Mouse (Mus musculus) CH12F3 (cell line): ENCODE data around the gene F11.

ENCODE experiments used
- in situ Hi-C: fragments of 300-500 bp; cut with MboI; formaldehyde crosslinking; loops from 2 replicates; pipeline ENCODE4 v1.14.3; 2020; ENCODE audit warnings: low sequenced_read_pairs

The F11 gene

GRCm38 (mm10) chr8:45261920-45262319, at the start of gene F11:
TSS of gene F11 (minus strand) at chr8:45262031.
- in situ Hi-C loops = no loop called here

DNA sequence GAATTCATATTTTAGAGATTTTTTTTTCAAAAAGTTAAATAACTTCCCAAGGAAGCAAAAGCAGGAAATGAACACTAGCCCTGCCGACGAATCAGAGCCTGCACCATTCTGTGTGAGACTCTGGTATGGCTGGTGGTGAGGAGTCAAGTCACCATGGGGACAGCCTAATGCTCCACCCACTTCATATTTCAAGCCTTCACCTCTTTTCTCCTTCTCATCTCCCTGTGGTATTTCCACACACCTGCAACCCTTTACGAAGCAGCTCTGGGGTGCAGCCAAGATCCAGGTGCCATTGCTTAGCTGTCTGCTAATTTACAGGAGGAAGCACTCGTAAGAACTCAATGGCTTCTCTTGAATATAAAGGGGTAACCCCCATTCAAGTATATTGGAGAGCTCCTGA, 49.1 kb upstream of the F11 start:
- in situ Hi-C loops = no loop called here

DNA sequence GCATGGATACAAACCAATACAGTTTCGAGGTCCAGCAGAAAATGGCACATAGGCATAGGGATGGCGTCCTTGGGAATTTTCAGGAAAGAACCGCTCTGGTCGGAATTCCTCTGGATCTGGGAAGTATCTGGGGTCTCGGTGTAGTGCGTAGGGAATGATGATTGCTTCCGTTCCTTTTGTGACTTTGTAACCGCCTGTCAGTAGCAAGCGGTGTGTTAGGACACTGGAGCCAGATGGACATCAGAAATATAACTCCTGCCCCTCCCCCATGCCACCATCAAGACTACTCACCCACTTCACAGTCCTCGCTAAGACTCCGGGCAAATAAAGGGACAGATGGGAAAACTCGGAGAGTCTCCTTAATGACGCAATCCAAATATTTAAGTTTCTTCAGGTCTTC, 46.5 kb upstream of the F11 start, which contains the start of gene Gm45753:
Gene Gm45753 (minus strand): TSS at position 101 of the 400 bp plus-strand sequence.
- in situ Hi-C loops = no loop called here

- in situ Hi-C loops = no loop called here
Measured at GRCm38 (mm10) chr8:45305479-45305878, 43.6 kb upstream of the F11 start.

DNA sequence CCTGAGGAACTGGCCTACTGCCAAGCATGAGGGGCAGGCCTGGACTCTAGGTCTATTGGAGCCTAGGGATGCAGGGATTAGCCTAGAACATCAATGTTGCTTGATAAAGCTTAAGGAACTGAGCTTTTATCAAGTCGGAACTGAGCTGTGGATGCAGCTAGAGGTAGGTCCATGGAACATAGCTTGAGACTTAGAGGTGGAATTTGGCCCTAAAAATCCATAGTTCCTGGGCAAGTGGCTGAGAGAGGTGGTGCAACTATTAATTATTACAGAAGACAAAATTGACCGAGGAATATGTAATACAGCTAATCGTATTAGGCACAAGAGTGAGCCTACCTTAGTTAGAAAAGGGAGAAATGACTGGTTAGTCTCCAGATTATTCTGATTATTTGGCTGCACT, 42.5 kb upstream of the F11 start:
- in situ Hi-C loops = no loop called here

DNA sequence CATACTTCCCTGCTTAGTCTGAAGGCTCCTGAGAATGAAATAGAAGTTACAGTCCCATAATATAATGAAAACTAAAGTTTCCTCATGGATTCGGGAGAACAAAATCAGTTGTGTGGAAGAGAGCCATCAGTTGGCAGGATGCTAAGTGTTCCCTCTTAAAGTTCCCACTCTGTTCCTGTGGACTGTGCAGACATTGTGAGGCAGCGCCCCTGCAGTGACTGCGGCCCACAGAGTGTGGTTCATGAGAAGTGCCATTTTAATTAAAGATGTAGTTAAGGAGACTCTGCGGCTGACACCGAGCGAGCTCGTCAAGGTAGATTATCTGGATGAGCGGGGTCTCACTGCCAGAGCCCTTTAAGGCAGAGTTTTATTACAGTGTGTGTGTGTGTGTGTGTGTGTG, 40.6 kb upstream of the F11 start:
- in situ Hi-C loops = no loop called here

- in situ Hi-C loops = no loop called here
Measured at GRCm38 (mm10) chr8:45295276-45295675, 33.4 kb upstream of the F11 start.

DNA sequence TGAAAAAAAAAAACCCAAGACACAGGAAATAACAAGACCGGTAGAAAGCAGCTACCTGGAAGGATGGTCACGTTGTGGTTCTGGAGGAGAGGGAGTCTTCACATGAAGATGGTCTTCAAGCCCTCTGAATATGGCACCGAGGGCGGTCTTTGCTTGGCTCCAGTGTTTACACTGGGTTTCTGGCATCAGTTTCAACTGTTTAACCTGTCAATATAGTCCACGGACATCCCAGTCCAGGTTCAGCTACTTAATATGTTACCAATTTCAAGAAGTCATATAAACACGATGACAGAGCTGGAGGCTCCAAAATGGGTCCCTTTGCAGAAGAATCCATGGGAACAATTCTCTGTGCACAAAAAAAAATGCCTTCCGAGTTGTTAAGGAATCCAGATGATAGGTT, 32.9 kb upstream of the F11 start, which contains the start of gene Klkb1:
Gene Klkb1 (minus strand): TSS at position 173 of the 400 bp plus-strand sequence.
- in situ Hi-C loops = no loop called here

DNA sequence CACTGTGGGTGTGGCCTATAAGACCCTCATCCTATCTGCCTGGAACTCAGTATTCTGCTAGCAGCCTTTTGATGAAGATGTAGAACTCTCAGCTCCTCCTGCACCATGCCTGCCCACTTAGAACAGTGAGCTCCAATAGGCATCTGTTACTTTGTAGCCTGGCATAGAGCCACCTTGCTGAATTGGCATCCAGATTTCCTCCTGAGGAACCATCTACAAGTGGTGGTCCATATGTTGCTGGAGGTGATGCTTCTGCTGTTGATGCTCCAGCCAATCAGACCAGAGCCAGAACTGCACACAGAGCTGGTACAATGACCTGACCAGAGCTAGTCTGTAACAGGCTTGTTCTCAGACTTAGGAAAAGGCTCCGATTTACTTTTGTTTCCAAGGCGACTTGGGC, 30.0 kb upstream of the F11 start:
- in situ Hi-C loops = no loop called here

DNA sequence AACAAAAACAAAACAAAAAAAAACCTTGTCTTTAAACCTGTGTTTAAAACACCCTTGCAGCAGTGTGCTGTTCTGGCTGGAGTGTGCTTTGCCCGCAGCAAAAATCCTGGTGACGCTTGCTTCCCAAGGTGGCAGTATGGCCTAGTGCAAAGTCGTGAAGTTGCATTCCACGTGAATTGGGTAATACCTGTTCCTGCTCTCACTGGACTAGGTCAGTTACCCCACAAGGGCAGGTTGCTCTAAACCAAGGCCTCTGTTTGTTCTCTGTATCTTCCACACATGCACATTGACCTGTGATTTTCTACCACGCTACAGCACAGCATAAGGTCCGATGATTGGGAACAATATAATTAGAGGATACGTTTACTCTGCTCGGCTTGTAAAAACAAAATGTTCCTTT, 19.8 kb upstream of the F11 start:
- in situ Hi-C loops = no loop called here

DNA sequence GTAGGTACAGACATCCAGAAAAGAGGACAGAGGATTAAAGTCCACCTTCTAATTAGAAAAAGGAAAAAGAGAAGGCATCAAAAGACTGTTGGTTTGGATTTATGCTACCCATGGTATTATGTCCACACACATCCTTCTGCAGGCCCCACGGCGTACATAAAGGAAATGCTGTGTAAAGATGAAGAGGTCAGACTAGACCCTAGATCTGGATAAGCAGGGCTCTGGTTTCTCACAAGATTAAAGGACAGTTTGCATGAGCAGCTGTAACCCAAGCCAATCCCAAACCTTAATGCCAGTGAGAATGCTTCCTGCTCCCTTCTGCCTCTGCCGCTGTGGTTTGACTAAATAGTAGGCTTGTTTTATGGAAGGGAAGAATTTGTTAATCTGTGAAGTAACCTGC, 15.6 kb upstream of the F11 start:
- in situ Hi-C loops = no loop called here

DNA sequence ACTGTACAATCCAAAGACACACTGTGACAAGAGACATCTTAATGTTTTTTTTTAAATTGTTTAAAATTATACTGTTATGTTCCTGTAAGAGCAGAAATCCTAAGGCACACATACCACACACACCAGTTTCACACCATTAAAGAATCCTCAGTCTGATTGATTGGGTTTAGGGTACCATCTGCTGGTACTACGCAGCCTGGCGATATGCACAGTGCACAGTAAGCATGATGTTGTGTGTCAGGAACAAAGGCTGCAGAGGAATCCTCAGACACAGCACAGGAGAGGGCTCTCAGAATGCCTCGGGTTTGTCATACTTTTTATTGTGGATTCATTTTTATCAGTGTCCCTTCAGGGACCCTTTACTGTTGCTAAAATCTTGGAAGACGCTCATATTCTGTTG, 12.5 kb upstream of the F11 start:
- in situ Hi-C loops = no loop called here

- in situ Hi-C loops = no loop called here
Measured at GRCm38 (mm10) chr8:45269056-45269455, 7.2 kb upstream of the F11 start.

GRCm38 (mm10) chr8:45268485-45268884, 6.7 kb upstream of the F11 start:
- in situ Hi-C loops = no loop called here

DNA sequence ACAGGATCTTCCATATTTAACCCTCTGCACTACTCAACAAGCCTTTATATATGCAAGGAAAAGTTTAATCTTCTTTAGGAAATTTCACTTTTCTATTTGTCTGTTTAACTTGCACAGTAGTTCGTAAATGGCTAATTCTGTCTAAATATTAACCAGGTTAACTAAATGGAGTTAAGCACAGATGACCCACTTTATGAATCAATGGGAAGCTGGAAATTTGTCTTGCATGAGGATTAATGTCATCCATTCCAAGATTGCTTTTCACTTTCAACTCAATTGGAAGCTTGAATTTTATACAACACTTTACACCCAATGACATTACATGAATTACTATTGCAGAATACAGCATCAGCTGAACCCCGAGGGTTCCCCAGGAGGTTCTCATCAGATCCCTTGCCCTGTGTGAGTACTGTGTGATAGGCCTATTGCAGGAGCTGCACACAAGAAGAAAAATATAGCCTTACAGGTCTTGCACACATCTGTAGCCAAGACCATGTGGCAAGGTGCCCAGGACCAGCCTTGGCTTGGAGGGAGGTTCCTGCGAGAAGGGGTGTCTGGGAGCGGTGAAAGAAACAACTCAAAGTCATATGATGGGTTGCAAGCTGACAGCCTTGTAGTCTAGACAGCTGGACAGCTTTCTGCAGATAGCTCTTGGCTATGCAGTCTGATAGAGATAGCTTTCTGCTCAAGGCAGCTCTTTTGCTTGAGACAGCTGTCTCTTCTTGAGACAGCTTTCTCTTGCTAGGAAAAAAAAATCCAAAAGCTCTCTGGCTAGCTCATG, 6.0 kb upstream of the F11 start:
- in situ Hi-C loops = no loop called here

DNA sequence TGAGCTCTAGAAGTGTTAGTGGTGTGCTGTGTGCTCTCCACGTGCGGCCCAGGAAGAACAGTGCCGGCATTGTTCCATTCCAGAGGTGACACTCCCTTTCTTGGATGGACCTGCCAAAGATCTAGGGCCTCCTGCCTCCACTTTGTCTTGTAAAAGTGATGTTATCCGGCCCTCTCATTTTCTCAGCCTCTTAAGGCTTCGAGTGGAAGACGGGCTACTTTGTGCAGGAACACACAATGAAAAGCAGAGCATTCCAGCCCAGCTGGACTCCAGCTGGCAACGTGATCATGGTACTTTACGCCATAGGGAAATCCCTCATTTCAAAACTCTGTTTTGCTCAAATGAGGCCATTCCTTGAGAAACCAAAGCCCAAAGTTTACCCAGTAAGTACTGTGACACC, 5.2 kb upstream of the F11 start:
- in situ Hi-C loops = no loop called here

- in situ Hi-C loops = no loop called here
Measured at GRCm38 (mm10) chr8:45264918-45265317, 3.1 kb upstream of the F11 start.

DNA sequence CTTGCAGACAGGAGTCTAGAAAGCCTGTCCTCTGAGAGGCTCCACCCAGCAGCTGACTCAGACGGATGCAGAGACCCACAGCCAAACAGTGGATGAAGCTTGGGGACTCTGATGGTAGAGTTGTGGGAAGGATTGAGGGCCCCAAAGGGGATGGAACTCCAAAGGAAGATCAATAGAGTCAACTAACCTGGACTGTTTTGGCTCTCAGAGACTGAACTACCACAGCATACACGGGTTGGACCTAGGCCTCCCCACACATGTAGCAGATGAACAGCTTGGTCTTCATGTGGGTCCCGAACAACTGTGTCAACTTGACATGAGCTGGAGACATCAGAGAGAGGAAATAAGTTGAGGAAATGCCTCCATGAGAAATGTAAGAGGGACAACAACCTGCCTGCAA, 1.0 kb upstream of the F11 start:
- in situ Hi-C loops = no loop called here

DNA sequence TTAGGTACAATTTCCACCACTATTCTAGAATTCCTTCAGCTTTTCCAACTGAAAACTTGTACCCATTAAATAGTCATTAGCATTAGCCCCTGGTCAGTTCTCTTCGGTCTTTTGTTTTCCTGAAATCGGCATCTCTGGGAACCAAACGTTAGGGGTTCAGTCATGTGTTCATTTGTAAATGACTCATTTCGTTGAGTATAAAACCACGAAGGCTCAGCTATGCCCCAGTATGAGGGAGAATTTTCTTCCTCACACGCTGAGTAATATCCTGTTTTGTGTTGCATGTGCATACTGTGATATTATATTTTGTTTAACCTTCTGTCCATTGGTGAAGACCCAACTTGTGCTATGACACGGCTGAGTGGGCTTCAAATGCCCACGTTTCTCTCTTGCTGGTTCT, 3.4 kb downstream of the F11 start:
- in situ Hi-C loops = no loop called here

DNA sequence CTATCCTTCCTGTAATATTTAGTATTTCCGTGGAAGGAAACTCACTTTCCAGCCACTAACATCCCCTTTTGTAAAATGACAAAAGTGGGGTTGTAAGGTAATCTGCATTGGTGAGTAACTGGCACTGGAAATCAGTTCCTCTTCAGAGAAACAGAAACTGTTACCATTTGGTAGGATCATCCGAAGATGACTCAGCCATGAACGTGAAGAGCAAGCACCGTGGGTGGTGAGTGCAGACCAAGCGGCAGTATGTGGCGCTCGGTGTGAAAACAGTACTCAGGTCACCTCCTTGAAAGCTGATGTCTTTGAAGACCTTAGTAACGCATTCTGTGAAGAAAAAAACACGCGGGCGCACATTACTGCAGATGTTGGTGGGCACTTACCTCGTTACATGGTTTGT, 6.8 kb downstream of the F11 start:
- in situ Hi-C loops = no loop called here

GRCm38 (mm10) chr8:45254194-45254842, 7.5 kb downstream of the F11 start:
- in situ Hi-C loops = no loop called here

GRCm38 (mm10) chr8:45253586-45253985, 8.2 kb downstream of the F11 start:
- in situ Hi-C loops = no loop called here
